Mouse (Mus musculus): ENCODE data around the gene Mkln1.

Gene Mkln1

GRCm38 (mm10) chr6:31519001-31519471, 120.5 kb downstream of the Mkln1 start:
- peak; percentile 45 to 53 for DNase-seq

- no peak for DNase-seq
Observed at GRCm38 (mm10) chr6:31520486-31521215, 122.1 kb downstream of the Mkln1 start.

- DNase-seq: no peak
Observed at GRCm38 (mm10) chr6:31521491-31522355, 123.2 kb downstream of the Mkln1 start.

GRCm38 (mm10) chr6:31522478-31522877, 123.9 kb downstream of the Mkln1 start:
- no peak for DNase-seq

GRCm38 (mm10) chr6:31523039-31523438, 124.5 kb downstream of the Mkln1 start:
- no peak for DNase-seq

GRCm38 (mm10) chr6:31523657-31524056, 125.1 kb downstream of the Mkln1 start:
- no peak for DNase-seq

GRCm38 (mm10) chr6:31524121-31524520, 125.6 kb downstream of the Mkln1 start:
- no peak for DNase-seq

GRCm38 (mm10) chr6:31524647-31525046, 126.1 kb downstream of the Mkln1 start:
- no peak for DNase-seq

GRCm38 (mm10) chr6:31525231-31525900, 126.8 kb downstream of the Mkln1 start:
- peak; percentile 42 to 68 for DNase-seq

GRCm38 (mm10) chr6:31526929-31527328, 128.4 kb downstream of the Mkln1 start:
- no peak for DNase-seq

GRCm38 (mm10) chr6:31527897-31528296, 129.4 kb downstream of the Mkln1 start:
- DNase-seq: peak in 1 of 2 experiments; percentile 73

- no peak for DNase-seq
Observed at GRCm38 (mm10) chr6:31528339-31528738, 129.8 kb downstream of the Mkln1 start.

GRCm38 (mm10) chr6:31531880-31532279, 133.3 kb downstream of the Mkln1 start:
- DNase-seq: no peak

GRCm38 (mm10) chr6:31534705-31535104, 136.2 kb downstream of the Mkln1 start:
- DNase-seq: no peak

GRCm38 (mm10) chr6:31537193-31537592, 138.7 kb downstream of the Mkln1 start:
- DNase-seq: peak in 1 of 2 experiments; percentile 50

- no peak for DNase-seq
Observed at GRCm38 (mm10) chr6:31538112-31538511, 139.6 kb downstream of the Mkln1 start.

- no peak for DNase-seq
Observed at GRCm38 (mm10) chr6:31540018-31540417, 141.5 kb downstream of the Mkln1 start.

GRCm38 (mm10) chr6:31544318-31544717, 145.8 kb downstream of the Mkln1 start:
- DNase-seq: peak; percentile 49 to 73

- peak; percentile 72 to 88 for DNase-seq
Observed at GRCm38 (mm10) chr6:31549361-31550051, 151.0 kb downstream of the Mkln1 start.

- DNase-seq: peak; percentile 31 to 52
Observed at GRCm38 (mm10) chr6:31550876-31551532, 152.5 kb downstream of the Mkln1 start.

- DNase-seq: no peak
Observed at GRCm38 (mm10) chr6:31556460-31557100, 158.0 kb downstream of the Mkln1 start.

Measured in lung, postnatal 4 days (tissue).